Mouse (Mus musculus): ENCODE measurements around the gene Degs2. TPM values are rescaled to one million over a fixed set of nuclear protein-coding genes. Genes with fewer than 3 reads are reported as not detected.

The Degs2 gene
- total RNA-seq, 2 experiments from 2014 or later: 0.15 TPM; not detected in 1

DNA sequence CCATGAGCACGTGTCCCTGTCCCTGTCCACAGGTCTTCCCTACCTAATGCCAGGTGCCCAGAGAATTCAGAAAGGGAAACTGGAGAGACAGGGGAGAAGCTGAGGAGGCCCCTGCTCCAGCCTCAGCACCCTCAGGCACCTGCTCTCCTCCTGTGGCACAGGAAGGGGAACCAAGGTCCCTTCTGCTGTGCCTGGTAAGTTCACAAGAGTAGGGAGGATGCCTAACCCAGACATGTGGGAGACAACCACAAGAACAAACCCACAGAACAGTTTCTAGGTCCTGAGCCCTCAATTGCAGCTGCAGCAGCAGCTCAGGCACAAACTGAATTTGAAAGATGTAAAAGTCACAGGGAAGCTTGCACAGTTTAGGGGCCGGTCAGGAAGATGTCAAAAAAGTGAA, 894 bp downstream of the Degs2 start:
- intact Hi-C loops (cut with DNase I): no loop called here

DNA sequence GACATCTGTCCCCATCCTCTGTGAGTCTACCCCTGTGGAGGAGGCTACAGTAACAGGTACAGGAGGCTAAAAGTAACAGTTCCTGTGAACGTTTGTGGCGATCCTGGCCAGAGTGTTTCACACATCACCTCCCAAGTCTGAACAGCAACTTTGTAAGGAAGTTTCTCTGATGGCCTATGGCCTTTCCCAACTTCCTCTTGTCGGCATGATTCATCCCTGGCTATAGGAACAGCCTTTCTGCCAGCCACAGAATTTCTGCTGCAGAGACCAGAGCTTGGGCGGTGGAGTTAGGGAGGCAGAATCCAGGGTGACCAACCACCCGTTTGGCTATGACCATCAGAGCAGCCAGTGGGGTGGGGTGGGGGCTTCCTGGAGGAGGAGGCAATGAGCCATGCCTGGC, 2.1 kb downstream of the Degs2 start:
- no peak for DNase-seq
- intact Hi-C loops (cut with DNase I): no loop called here

More for the DNA sequence above, 894 bp downstream of the Degs2 start:
- no peak for DNase-seq

DNA sequence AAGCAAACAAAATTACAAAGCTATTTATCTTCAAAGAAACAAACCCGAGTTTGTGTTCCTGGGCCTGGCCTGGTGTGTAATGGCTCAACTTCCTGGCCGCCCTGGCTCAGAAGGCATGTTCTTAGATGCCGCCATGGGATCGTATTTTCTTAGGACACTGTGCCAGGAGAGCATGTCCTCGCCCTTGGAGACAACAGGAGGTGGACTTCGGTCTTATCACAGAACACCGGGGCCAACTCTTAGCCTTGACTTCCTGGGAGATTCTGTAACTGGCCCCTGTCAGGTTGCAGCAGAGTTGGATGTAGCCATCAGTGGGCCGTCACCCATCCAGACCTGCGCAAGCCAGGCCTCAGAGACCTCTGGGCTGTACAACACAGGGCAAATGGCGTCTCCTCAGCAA, 2.5 kb downstream of the Degs2 start:
- intact Hi-C loops (cut with DNase I): no loop called here
- DNase-seq: no peak

DNA sequence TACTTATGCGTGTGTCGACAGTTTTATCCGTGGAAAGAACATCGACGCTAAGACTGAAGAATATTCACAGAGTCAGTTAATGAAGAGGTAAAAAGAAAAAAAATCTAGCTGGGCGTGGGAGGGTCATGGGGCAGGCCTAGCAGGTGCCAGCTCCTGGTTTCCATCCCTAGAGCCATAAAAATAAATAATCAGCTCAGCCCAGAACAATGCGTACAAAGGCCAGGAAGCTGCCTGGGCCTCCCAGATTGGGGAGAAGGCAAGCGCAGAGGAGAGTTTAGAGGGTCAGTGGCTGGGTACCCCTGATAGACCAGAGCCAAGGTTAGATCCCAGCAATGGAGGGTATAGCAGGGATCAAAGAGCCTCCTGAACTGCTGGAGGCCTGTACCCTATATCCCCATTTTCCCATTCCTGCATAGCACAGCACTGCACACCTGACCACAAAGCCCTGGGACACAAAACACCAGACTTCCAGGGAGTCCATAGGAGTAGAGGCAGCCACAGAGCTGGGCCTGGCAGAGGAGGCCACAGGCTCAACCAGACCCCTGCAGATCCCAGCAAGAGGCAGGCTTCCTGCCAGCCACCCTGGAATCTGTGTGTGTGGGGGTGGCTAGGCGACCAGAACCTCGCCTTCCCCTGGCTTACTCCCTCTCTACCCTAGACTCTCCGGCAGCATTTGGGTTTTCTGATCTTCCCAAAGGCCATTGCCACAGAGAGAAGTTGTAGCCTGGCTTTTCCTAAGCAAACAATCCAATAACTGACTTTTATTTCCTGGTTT, 3.2 kb downstream of the Degs2 start:
- intact Hi-C loops (cut with DNase I): no loop called here
- no peak for DNase-seq

DNA sequence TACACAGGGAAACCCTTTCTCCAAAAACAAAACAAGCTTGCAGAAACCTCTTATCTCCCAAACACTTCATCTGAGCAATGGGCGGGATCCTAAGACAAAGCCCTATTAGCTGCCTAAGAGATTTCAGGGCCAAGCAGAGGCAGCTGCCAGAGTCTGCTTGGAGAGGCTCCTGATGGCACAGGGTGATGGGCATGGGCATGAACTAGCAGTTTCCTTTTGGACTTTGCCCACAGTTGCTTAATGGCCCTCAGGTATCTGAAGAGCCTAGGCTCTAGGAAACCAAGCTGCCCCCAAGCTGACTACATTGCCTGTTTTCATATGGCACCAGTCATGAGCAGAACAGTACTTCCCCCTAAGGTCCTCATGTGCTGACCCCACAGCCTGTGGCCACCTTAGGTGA, 7.9 kb downstream of the Degs2 start:
- no peak for DNase-seq
- intact Hi-C loops (cut with DNase I): loop anchor here (5.0 kb wide), 1 partner anchor 58 kb away; no protein-coding TSS in a partner anchor

DNA sequence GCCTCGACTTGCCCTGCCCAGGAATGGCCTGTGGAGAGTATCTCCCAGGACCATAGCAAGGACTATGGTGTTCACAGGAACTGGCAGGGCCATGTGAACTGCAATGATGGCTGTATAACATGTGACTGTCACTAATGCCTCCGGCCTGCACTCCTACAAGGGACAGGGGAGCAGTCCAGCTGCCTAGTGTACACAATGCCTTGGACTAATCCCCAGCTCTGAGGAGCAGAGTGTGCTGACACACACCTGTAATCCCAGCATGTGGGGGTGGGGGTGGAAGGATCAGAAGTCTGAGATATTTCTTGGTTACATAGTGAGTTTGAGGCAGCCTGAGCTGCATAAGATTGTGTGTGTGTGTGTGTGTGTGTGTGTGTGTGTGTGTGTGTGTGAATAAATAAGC, 8.5 kb downstream of the Degs2 start:
- intact Hi-C loops (cut with DNase I): loop anchor here (5.0 kb wide), 1 partner anchor 59 kb away; no protein-coding TSS in a partner anchor

DNA sequence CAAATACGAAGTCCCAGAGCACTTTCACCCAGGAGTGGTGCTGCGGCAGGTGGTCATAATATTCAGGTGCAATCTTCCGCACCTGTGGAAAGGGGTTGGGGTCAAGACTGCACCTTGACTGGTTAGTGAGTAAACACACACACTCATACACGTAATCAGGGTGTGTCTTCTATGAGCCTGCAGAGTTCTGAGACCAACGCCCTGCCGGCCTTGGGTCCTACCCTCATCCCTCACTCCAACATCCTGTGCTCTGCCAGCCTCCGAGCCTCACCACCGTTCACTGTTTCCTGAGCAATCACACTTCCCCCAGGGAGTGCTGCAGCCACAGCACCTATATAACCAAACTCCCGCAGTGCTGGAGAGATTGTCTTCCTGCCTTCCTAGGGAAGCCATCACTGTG, 11.6 kb downstream of the Degs2 start:
- no peak for DNase-seq
- intact Hi-C loops (cut with DNase I): loop anchor here (5.0 kb wide), 1 partner anchor 62 kb away; no protein-coding TSS in a partner anchor

More for the DNA sequence above, 8.5 kb downstream of the Degs2 start:
- DNase-seq: no peak

DNA sequence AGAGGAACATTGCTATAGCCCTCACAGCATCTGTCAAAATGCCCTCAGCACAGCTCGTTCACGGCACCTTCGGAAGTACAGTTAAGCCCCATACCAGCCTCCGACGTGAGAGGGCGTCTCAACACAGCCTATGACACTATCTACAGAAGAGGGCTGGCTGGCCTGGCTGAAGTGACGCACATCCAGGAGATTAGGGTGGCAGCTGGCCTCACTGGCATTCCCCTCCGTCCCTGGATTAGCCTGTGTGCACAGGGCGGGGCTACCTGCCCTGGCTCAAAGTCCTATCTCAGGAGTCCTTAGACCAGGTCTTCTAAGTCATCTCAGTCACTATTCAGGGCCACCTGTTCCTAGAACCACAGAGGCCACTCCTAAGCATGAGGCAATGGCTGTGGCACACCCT, 12.9 kb downstream of the Degs2 start:
- DNase-seq: no peak

DNA sequence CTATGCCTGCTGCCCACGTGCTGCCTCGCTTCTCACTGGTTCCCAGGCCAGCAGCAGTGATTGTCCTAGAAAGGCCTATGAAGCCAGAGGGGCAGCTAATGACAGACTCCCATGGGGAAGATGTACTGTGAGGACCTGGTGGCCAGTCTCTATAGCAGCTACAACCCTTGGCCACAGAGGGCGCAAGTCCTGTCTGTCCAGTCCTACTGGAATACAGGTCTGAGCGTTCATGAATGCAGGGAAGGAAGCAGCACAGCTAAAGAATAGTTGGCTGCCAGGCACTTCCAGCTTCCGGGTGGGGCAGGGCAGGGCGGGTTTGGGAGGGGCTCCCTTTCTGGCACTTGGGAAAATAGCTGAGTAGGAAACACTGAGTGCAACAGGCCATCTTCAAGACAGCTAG, 15.2 kb downstream of the Degs2 start:
- DNase-seq: no peak
- intact Hi-C loops (cut with DNase I): no loop called here

More for the DNA sequence above, 12.9 kb downstream of the Degs2 start:
- intact Hi-C loops (cut with DNase I): no loop called here

DNA sequence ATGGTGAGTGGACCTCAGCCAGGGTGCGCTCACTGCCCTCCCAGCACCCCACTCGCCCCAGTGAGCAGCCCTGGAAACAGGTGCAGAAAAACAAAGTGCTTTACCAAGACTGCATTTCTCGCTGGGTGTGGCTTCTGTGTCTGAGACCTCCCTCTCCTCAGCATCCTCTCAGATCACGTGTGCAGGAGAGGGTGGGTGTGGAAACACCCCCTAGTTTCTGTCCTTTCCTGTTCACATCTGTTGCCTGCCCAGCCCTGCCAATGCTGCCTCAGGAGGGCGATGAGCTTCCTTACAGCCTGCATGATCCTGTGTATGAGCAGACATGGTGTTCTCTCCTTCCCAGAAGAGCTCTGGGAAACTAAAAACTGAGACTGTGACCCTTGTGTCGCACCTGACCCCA, 15.7 kb downstream of the Degs2 start:
- DNase-seq: no peak
- intact Hi-C loops (cut with DNase I): no loop called here

DNA sequence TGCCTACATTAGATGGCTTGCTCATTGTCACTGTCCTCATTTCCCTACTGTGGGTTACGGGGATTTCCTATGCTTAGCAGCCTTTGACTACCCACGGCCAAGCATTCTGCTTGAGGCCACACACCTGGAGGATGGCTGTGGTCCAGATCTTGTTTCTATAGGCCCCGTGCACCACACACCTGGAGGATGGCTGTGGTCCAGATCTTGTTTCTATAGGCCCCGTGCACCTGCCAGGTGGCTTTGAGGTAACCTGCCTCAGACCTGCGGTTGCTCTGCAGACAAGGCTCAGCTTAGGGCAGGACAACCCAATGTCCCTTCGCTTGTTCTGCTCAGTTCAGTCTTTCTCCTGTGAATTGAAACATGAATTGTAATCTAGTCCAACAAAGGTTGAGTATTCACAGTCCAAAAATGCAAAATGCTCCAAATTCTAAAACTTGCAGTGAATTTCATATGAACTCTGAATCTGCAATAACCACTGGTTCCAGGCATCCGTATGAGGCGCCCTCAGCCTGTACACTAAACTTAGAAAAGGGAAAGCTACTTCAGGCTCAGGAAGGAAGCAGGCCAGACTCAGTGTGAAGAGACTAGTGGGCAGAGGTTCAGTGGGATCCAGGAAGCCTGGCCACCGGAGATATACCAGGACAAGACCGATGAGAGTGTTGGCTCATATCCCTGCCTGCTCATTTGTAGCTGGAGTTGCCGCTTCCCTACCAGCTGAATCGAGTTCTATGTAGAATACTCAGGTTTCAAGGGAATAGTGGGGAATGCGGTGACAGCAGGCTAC, 19.7 kb downstream of the Degs2 start:
- no peak for DNase-seq
- intact Hi-C loops (cut with DNase I): no loop called here

DNA sequence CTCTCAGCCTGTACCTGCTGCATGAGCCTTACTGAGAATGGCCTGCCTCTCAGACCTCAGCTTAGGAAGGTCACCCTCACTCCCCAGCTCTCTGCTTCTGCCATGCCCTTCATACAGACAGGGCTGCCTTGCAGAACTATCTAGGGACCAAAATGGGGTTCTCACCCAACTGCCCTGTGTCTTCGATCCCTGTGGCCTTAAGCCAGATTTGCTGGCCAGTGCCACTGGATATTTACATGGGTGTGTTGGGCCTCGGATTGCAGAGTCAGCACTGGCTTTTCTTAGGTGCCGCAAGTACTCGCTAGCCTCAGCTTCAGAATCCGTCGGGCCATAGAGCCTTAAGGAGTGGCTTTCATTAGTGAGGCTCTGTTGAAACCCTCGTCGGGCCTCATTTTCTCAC, 21.3 kb downstream of the Degs2 start:
- DNase-seq: no peak
- intact Hi-C loops (cut with DNase I): no loop called here

DNA sequence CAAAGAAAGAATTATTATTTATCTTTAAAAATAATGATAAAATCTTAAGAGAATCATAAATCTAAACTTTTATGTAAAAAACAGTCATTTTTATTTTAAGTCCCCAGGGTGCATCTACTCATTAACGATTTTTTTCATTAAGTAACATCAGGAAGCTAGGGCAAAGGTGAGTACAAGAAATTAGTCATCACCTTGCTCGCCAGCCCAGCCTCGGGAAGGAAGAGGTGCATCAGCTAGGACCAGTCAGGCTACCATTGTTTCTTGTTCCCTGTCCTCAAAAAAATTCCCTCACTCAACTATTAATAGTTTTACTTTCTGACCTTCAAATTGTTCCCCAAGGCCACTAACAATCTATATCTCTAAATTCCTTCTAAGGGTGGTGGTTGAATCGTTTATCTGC, 23.7 kb downstream of the Degs2 start:
- DNase-seq: no peak
- intact Hi-C loops (cut with DNase I): no loop called here

DNA sequence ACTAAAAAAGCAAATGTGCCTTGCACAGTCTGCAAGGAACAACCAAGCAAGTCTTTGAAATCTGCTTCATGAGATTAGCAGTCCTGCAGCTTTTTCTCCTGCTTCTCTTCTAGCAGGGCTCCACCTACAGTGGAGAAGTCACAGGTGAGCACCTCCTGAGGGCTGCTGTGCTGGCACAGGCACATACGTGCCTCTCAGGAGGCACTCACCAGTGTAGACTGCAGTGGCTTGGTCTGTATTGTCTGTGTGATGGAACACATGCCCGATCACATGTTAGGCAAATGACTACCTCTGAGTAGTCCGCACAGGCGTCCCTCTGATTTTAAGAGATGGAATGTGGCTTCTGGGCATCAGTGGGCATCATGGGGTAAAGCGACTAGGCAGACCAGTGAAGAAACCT, 25.0 kb downstream of the Degs2 start:
- DNase-seq: no peak
- intact Hi-C loops (cut with DNase I): no loop called here

DNA sequence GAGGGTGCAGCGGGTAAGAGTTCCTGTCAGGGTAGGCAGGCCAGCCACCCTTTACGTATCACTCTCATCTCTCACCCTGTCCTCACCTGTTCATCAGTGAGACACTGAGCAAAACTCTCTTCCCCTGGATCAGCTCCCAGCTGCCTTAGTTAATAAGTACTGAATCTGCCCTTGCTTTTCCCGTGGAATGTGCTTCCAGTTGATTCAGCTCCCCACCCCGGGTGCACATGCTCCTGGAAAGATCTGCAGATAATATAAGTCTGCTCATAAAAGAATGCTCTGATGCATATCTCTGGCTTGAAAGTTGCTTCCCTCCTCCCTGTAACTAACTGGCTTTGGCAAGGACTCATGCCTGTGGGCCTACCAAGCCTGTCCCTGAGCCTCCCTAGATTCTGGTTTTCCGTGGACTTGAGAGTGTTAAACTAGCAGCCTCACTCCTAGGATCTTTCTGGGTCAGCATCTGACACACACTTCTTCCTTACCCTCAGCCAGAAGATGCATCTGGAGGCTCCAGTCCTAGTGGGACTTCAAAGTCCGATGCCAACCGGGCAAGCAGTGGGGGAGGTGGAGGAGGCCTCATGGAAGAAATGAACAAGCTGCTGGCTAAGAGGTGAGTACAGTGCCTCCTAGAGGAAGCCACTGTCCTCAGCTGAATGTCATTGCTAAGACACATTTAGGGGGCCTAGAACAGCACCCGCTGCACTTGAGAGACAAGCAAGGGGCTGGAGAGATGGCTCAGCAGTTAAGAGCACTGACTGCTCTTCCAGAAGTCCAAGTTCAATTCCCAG, 26.3 kb downstream of the Degs2 start:
- DNase-seq: no peak
- intact Hi-C loops (cut with DNase I): no loop called here

DNA sequence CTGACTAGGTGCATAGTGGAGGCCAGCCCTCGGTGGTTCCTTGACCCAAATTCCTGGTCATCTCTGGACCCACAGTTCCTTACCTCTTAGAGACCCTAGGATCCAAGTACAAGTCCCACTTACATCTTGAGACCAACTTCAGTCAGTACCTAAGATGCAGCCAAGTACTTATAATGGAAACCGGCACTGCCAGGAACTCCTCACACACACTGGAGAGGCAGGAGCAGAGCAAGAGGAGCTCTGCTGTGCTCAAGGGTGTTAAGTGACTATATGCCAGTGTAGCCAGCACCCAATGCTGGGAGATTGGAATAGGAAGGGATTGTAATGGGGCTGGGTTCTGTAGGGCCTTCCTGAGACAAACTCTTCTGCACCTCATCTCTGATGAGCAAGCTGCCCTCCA, 27.2 kb downstream of the Degs2 start:
- intact Hi-C loops (cut with DNase I): loop anchor here (5.0 kb wide), 1 partner anchor 58 kb away; no protein-coding TSS in a partner anchor
- DNase-seq: no peak

DNA sequence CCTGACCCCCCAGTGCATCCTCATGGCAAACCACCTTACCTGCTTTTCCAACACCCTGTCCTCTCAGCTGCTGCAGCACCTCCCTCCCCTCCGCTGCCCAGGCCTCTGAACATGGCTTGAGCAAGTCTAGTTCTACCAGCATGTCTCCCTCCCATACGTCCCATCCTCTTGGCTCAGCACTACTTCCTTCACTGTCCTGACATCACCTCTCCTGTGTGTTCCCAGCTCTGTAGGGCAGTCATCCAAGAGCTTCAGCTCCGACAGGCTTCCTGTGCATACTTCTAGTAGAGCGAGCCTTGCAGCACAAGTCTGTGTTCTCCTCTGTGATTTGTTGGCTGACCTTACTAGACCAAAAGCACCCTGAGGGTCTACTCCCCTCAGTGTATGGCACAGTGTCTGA, 27.6 kb downstream of the Degs2 start:
- DNase-seq: no peak
- intact Hi-C loops (cut with DNase I): loop anchor here (5.0 kb wide), 1 partner anchor 57 kb away; no protein-coding TSS in a partner anchor

DNA sequence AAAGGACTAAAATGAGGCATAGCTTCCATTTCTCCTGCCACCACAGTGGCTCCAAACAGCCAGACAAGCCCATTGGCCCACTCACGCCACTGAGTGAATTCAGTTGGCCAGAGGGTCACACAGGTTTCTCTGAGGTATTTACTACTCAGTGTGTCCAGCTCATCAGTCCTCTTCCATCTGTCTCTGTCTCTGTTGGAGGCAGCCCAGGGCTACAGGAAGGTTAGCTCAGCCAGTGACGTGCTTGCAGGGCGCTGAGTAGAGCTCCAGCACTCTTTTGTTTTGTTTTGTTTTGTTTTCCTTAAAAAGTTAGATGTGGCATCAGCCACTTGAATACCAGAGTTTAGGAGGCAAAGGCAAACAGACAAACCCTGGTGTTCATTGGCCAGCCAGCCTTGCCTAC, 28.6 kb downstream of the Degs2 start:
- DNase-seq: no peak
- intact Hi-C loops (cut with DNase I): loop anchor here (5.0 kb wide), 1 partner anchor 56 kb away; no protein-coding TSS in a partner anchor

DNA sequence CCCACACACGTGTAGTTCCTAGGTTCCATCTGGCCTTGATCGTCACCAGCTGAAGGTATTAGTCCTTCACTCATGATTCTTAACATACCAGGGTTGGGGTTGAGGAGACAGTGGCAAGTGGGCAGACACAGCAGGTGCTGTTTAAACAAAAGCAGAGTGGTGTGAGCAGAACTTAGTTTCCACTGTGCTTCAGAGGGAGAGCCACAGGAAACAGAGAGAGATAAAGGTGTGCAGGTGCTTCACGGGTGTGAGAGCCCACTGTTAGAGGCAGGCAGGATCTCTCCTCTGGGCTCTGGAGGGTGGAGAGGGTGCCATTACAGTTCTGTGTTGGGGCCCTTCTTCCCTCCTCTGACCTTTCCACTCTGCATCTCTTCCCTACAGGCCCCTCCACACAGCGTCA, 29.2 kb downstream of the Degs2 start:
- intact Hi-C loops (cut with DNase I): loop anchor here (5.0 kb wide), 1 partner anchor 56 kb away; no protein-coding TSS in a partner anchor

DNA sequence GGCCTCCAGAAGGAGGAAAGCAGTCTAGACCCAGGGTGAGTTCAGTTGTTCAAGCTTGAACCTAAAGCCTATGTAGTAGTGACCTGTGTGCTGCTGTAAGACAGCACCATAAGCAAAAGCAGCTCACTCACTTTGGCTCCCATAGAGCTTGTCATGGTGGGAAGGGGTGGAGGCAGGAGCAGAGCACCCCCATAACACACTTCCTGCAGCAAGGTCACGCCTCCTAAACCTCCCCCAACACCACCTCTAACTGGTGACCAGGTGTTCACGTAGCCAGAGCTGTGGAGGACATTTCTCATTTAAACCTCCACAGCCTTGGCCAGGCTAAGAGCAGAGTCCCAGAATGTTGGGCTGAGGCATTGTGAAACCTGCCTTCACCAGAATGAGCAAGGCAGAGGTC, 30.6 kb downstream of the Degs2 start:
- intact Hi-C loops (cut with DNase I): loop anchor here (5.0 kb wide), 1 partner anchor 54 kb away; no protein-coding TSS in a partner anchor
- no peak for DNase-seq

More for the DNA sequence above, 29.2 kb downstream of the Degs2 start:
- DNase-seq: no peak
